Mouse (Mus musculus): Measurements from ENCODE around the gene Slc6a12.
"Not testable (repeated sequence)": the region's sequence is repeated elsewhere in the genome, so short reads cannot be mapped to it uniquely, and the experiment has no call there.

Slc6a12 gene

GRCm38 (mm10) chr6:121341650-121342049, 1.2 kb upstream of the Slc6a12 start:
- DNase-seq (ENCODE audit: low read depth in 2 of 2, low spot score in 2 of 2): no peak

- no peak for DNase-seq (ENCODE audit: low read depth in 2 of 2, low spot score in 2 of 2)
These were observed 871 bp downstream of the Slc6a12 start for GRCm38 (mm10) chr6:121343771-121344123.

- no peak for DNase-seq (ENCODE audit: low read depth in 2 of 2, low spot score in 2 of 2)
These were observed 1.5 kb downstream of the Slc6a12 start for GRCm38 (mm10) chr6:121344329-121344728.

- DNase-seq (ENCODE audit: low read depth in 2 of 2, low spot score in 2 of 2): no peak
These were observed 3.6 kb downstream of the Slc6a12 start for GRCm38 (mm10) chr6:121346428-121346827.

- no peak for DNase-seq (ENCODE audit: low read depth in 2 of 2, low spot score in 2 of 2)
These were observed 9.4 kb downstream of the Slc6a12 start for GRCm38 (mm10) chr6:121352276-121352675.

GRCm38 (mm10) chr6:121356041-121356440, 13.2 kb downstream of the Slc6a12 start:
- DNase-seq (ENCODE audit: low read depth in 2 of 2, low spot score in 2 of 2): no peak

- no peak for DNase-seq (ENCODE audit: low read depth in 2 of 2, low spot score in 2 of 2)
These were observed 14.4 kb downstream of the Slc6a12 start for GRCm38 (mm10) chr6:121357232-121357631.

- DNase-seq (ENCODE audit: low read depth in 2 of 2, low spot score in 2 of 2): no peak
These were observed 20.2 kb downstream of the Slc6a12 start for GRCm38 (mm10) chr6:121363061-121363460.

- no peak for DNase-seq (ENCODE audit: low read depth in 2 of 2, low spot score in 2 of 2)
These were observed 21.1 kb downstream of the Slc6a12 start for GRCm38 (mm10) chr6:121363956-121364355.

GRCm38 (mm10) chr6:121366537-121366936, 23.7 kb downstream of the Slc6a12 start:
- not testable (repeated sequence) for DNase-seq (ENCODE audit: low read depth in 2 of 2, low spot score in 2 of 2)

- no peak for DNase-seq (ENCODE audit: low read depth in 2 of 2, low spot score in 2 of 2)
These were observed 24.2 kb downstream of the Slc6a12 start for GRCm38 (mm10) chr6:121367099-121367498.

- no peak for DNase-seq (ENCODE audit: low read depth in 2 of 2, low spot score in 2 of 2)
These were observed 28.5 kb downstream of the Slc6a12 start for GRCm38 (mm10) chr6:121371197-121371980.

- DNase-seq (ENCODE audit: low read depth in 2 of 2, low spot score in 2 of 2): no peak
These were observed 33.3 kb downstream of the Slc6a12 start for GRCm38 (mm10) chr6:121376159-121376558.

GRCm38 (mm10) chr6:121378256-121378655, 35.4 kb downstream of the Slc6a12 start:
- DNase-seq (ENCODE audit: low read depth in 2 of 2, low spot score in 2 of 2): no peak

- DNase-seq (ENCODE audit: low read depth in 2 of 2, low spot score in 2 of 2): no peak
These were observed 37.7 kb downstream of the Slc6a12 start for GRCm38 (mm10) chr6:121380576-121380975.

- no peak for DNase-seq (ENCODE audit: low read depth in 2 of 2, low spot score in 2 of 2)
These were observed 39.2 kb downstream of the Slc6a12 start for GRCm38 (mm10) chr6:121382071-121382470.

- DNase-seq (ENCODE audit: low read depth in 2 of 2, low spot score in 2 of 2): no peak
These were observed 42.5 kb downstream of the Slc6a12 start for GRCm38 (mm10) chr6:121385397-121385796.

GRCm38 (mm10) chr6:121392610-121393252, 49.9 kb downstream of the Slc6a12 start:
- DNase-seq (ENCODE audit: low read depth in 2 of 2, low spot score in 2 of 2): no peak

- DNase-seq (ENCODE audit: low read depth in 2 of 2, low spot score in 2 of 2): no peak
These were observed 58.3 kb downstream of the Slc6a12 start for GRCm38 (mm10) chr6:121401140-121401539.

- no peak for DNase-seq (ENCODE audit: low read depth in 2 of 2, low spot score in 2 of 2)
These were observed 59.2 kb downstream of the Slc6a12 start for GRCm38 (mm10) chr6:121401826-121402660.

- DNase-seq (ENCODE audit: low read depth in 2 of 2, low spot score in 2 of 2): no peak
These were observed 59.9 kb downstream of the Slc6a12 start for GRCm38 (mm10) chr6:121402661-121403244.

Data from CD8-positive naive resting alpha-beta T cell, adult 2 months (primary cell).